Mouse (Mus musculus): ENCODE measurements around the gene Ccdc167. TPM values are rescaled to one million over a fixed set of nuclear protein-coding genes. Genes with fewer than 3 reads are reported as not detected.
A peak's percentile ranks its signal among the peaks of the same experiment; 100 is the strongest.
"Not testable (repeated sequence)": the region's sequence is repeated elsewhere in the genome, so short reads cannot be mapped to it uniquely, and the experiment has no call there.

Ccdc167 gene
- polyA plus RNA-seq, 1 experiment from 2014 or later, result 16.4 TPM

DNA sequence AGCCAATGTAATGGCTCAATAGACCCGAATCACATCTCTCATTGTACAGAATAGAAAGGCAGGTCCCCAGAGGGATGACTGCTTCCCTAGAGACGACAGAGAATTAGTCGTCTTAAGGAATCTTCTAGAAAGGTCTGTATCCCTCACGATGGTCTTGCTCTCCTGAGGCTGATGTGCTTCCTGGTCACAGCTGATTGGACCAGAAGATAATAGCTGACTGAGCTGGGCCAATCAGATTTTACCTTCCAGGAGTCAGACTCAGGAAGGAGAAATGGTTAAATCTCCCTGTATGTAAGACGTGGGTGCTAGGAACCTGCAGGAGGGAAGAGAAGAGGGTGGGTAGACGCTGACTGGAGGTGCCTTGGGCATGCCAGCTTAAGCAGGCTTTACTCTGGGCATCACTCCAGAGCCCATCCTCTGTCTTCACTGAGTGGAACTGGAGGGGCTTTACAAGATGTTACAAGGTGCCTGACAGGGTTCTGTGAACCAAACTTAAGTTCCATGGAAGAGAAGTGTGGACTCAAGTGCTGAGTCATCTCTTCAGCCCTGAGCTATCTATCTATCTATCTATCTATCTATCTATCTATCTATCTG is 8.3 kb upstream of the Ccdc167 start:
- Histone ChIP-seq H3K27me3 (replicated peaks; ENCODE audit: control insufficient read depth, insufficient read depth, low read length) (no peaks in the 10 kb centered on the region), H3K9me3 (ENCODE audit: control insufficient read depth, low read length) (no peaks in the 10 kb centered on the region), H3K4me3 (ENCODE audit: low read depth, low read length) (no peak overlapping the region), H3K9ac (ENCODE audit: low read length) (no peak overlapping the region), H3K4me2 (ENCODE audit: low read length) (no peak overlapping the region), H3K36me3 (ENCODE audit: control insufficient read depth, insufficient read depth, low read length) (no peaks in the 10 kb centered on the region), H3K4me1 (replicated peaks; ENCODE audit: control insufficient read depth, insufficient read depth, low read length) (no peaks in the 10 kb centered on the region), H3K27ac (ENCODE audit: low read depth) (no peak overlapping the region)
- DNase-seq (ENCODE audit: low spot score) (no peak), ATAC-seq (replicated peaks; ENCODE audit: low FRiP score, low TSS enrichment, low read depth) (no peak)
- 75% methylated on average over 6 of the region's 6 CpGs for WGBS

- no peaks in the 10 kb centered on the region for H3K27me3 ChIP-seq (replicated peaks; ENCODE audit: control insufficient read depth, insufficient read depth, low read length)
- H3K4me2 ChIP-seq (ENCODE audit: low read length), result no peak overlapping the region
- DNase-seq (ENCODE audit: low spot score) (no peak), ATAC-seq (replicated peaks; ENCODE audit: low FRiP score, low TSS enrichment, low read depth) (no peak)
- WGBS, result 74% methylated on average over 6 of the region's 6 CpGs
- no peaks in the 10 kb centered on the region for H3K4me1 ChIP-seq (replicated peaks; ENCODE audit: control insufficient read depth, insufficient read depth, low read length)
- H3K9me3 ChIP-seq (ENCODE audit: control insufficient read depth, low read length), result no peaks in the 10 kb centered on the region
- no peaks in the 10 kb centered on the region for H3K36me3 ChIP-seq (ENCODE audit: control insufficient read depth, insufficient read depth, low read length)
- H3K9ac ChIP-seq (ENCODE audit: low read length), result no peak overlapping the region
- no peak overlapping the region for H3K4me3 ChIP-seq (ENCODE audit: low read depth, low read length)
- H3K27ac ChIP-seq (ENCODE audit: low read depth), result no peak overlapping the region
These were observed 7.8 kb upstream of the Ccdc167 start for GRCm38 (mm10) chr17:29724610-29725009.

DNA sequence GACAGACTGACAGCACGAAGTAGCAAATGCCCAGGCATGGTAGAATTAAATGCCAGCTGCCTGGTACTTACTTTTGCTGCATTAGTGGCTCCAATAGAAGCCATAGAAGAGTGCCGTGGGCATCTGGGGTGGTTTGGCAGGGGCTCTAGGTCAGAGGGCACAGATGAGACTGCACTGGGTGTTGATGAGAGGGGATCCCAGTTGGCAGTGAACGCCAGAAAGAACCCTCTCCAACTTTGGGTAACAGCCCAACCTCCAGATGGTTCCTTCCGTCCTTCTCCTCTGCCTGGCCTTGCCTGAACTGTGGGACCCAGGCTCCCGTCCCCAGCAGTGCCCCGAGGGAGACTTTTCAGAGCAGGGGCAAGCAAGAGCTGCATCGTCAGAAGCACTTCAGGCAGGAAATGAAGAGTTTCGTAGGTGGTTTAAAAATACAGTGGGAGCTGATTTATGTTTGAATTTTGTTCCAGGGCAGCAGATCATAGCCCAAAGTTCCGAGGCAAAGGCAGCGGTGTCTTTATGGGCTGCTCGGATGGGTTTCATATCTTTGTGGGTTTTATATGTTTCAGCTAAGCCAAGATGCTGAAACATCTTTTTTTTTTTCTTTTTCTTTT is 4.0 kb upstream of the Ccdc167 start:
- Histone ChIP-seq H3K36me3 (ENCODE audit: control insufficient read depth, insufficient read depth, low read length) (no peaks in the 10 kb centered on the region), H3K4me3 (ENCODE audit: low read depth, low read length) (no peak overlapping the region), H3K4me1 (replicated peaks; ENCODE audit: control insufficient read depth, insufficient read depth, low read length) (peaks cover 8% of the 10 kb centered on the region; the same call in 1 of the 2 replicates), H3K27me3 (replicated peaks; ENCODE audit: control insufficient read depth, insufficient read depth, low read length) (no peaks in the 10 kb centered on the region), H3K9ac (ENCODE audit: low read length) (no peak overlapping the region), H3K27ac (ENCODE audit: low read depth) (no peak overlapping the region), H3K9me3 (ENCODE audit: control insufficient read depth, low read length) (no peaks in the 10 kb centered on the region), H3K4me2 (ENCODE audit: low read length) (no peak overlapping the region)
- WGBS, result 57% methylated on average over 11 of the region's 11 CpGs
- ATAC-seq (replicated peaks; ENCODE audit: low FRiP score, low TSS enrichment, low read depth), result no peak
- DNase-seq (ENCODE audit: low spot score), result no peak

DNA sequence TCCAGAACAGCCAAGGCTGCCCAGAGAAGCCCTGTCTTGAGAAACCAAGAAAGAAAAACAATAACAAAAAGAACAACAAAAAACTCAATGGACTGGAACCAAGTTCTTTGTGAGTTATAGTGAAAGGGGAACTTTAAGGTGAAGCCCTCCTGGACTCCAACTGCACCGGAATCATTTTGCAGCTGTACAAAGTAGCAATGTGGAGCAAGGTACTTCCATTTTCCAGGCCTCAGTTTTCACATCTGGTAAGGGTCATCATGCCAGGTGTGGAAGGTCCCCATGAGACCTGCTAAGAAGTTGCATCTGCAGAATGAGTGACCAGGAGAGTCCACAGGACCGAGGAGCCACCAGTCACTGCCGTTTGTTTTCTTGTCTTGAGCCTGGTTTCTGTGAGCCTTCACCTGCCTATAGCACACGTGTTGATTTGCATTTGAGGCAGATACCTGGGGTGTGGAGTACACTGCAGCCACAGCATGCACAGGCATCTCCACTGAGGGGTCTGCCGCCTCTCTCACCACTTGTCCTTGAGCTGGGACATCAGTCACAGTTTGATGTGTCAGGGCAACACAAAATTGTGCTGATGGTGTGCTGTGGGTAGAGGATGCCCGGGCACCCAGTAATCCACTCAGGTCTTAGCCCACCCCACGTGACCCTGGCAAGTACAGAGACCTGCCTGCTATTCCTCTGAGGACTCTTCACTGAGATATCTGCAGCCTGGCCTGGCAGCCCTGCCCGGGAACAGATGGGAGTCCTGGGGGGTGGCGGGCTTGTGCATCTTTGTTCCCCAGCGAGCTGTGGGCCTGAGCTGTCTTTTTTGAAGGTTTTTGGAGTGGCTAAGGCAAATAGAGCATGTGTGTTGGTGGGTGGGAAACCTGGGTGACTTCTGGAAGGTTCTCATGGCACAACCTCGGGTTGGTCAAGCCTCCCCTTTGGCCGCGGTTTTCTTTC is 3.1 kb upstream of the Ccdc167 start:
- Histone ChIP-seq H3K27ac (ENCODE audit: low read depth) (no peak overlapping the region), H3K9me3 (ENCODE audit: control insufficient read depth, low read length) (no peaks in the 10 kb centered on the region), H3K4me3 (ENCODE audit: low read depth, low read length) (no peak overlapping the region), H3K4me2 (ENCODE audit: low read length) (no peak overlapping the region), H3K36me3 (ENCODE audit: control insufficient read depth, insufficient read depth, low read length) (no peaks in the 10 kb centered on the region), H3K27me3 (replicated peaks; ENCODE audit: control insufficient read depth, insufficient read depth, low read length) (no peaks in the 10 kb centered on the region), H3K4me1 (replicated peaks; ENCODE audit: control insufficient read depth, insufficient read depth, low read length) (peaks cover 8% of the 10 kb centered on the region; the same call in 1 of the 2 replicates), H3K9ac (ENCODE audit: low read length) (no peak overlapping the region)
- no peak for ATAC-seq (replicated peaks; ENCODE audit: low FRiP score, low TSS enrichment, low read depth)
- no peak for DNase-seq (ENCODE audit: low spot score)
- 78% methylated on average over 13 of the region's 13 CpGs for WGBS

- WGBS, result 87% methylated on average over 8 of the region's 8 CpGs
- H3K4me1 ChIP-seq (replicated peaks; ENCODE audit: control insufficient read depth, insufficient read depth, low read length), result peaks cover 8% of the 10 kb centered on the region; the same call in 1 of the 2 replicates
- no peak overlapping the region for H3K27ac ChIP-seq (ENCODE audit: low read depth)
- no peak overlapping the region for H3K9ac ChIP-seq (ENCODE audit: low read length)
- no peak for DNase-seq (ENCODE audit: low spot score)
- H3K9me3 ChIP-seq (ENCODE audit: control insufficient read depth, low read length), result no peaks in the 10 kb centered on the region
- H3K27me3 ChIP-seq (replicated peaks; ENCODE audit: control insufficient read depth, insufficient read depth, low read length), result no peaks in the 10 kb centered on the region
- H3K4me3 ChIP-seq (ENCODE audit: low read depth, low read length), result no peak overlapping the region
- ATAC-seq (replicated peaks; ENCODE audit: low FRiP score, low TSS enrichment, low read depth), result no peak
- no peaks in the 10 kb centered on the region for H3K36me3 ChIP-seq (ENCODE audit: control insufficient read depth, insufficient read depth, low read length)
- no peak overlapping the region for H3K4me2 ChIP-seq (ENCODE audit: low read length)
These were observed 1.8 kb upstream of the Ccdc167 start for GRCm38 (mm10) chr17:29718660-29719059.

DNA sequence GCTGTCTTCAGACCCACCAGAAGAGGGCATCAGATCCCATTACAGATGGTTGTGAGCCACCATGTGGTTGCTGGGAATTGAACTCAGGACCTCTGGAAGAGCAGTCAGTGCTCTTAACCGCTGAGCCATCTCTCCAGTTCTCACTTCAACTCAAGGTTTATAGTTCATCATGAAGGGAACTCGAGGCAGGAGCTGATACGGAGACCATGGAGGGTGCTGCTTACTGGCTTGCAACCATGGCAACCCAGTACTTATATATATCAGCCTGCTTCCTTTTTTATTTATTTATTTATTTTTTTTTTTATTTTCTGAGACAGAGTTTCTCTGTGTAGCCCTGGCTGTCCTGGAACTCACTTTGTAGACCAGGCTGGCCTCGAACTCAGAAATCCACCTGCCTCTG is 3.1 kb downstream of the Ccdc167 start:
- H3K4me3 ChIP-seq (ENCODE audit: low read depth, low read length); ATAC-seq (replicated peaks; ENCODE audit: low FRiP score, low TSS enrichment, low read depth); H3K4me2 ChIP-seq (ENCODE audit: low read length); H3K36me3 ChIP-seq (ENCODE audit: control insufficient read depth, insufficient read depth, low read length); H3K27me3 ChIP-seq (replicated peaks; ENCODE audit: control insufficient read depth, insufficient read depth, low read length); DNase-seq (ENCODE audit: low spot score); H3K9ac ChIP-seq (ENCODE audit: low read length); H3K27ac ChIP-seq (ENCODE audit: low read depth); H3K9me3 ChIP-seq (ENCODE audit: control insufficient read depth, low read length): not testable (repeated sequence)
- peaks cover 26% of the 10 kb centered on the region for H3K4me1 ChIP-seq (replicated peaks; ENCODE audit: control insufficient read depth, insufficient read depth, low read length)
- 96% methylated on average over 4 of the region's 4 CpGs for WGBS

DNA sequence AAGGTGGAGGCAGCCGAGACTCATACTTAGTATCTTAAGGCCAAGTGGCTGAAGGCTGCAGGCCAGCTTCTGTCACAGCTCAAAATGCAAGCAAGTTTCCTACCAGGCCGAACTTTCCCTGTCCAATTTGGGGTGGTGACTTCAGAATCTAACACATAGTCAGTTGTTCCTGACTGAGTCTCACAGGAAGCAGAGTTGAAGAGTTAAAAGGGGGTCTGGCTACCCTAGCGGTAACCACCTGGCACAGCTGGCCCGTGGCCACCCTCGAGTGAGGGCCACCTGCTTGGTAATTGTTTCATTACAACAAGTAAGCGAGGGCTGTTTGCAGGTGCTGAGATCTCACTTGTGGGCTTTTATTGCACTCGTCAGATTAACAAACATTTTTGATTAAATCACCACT is 4.3 kb downstream of the Ccdc167 start:
- Histone ChIP-seq H3K4me2 (ENCODE audit: low read length) (no peak overlapping the region), H3K36me3 (ENCODE audit: control insufficient read depth, insufficient read depth, low read length) (0 out of 2 replicates have a peak, but pooled peaks cover 3% of the 10 kb centered on the region), H3K27ac (ENCODE audit: low read depth) (no peak overlapping the region), H3K9me3 (ENCODE audit: control insufficient read depth, low read length) (no peaks in the 10 kb centered on the region), H3K4me1 (replicated peaks; ENCODE audit: control insufficient read depth, insufficient read depth, low read length) (peaks cover 26% of the 10 kb centered on the region), H3K4me3 (ENCODE audit: low read depth, low read length) (no peak overlapping the region), H3K9ac (ENCODE audit: low read length) (no peak overlapping the region), H3K27me3 (replicated peaks; ENCODE audit: control insufficient read depth, insufficient read depth, low read length) (no peaks in the 10 kb centered on the region)
- ATAC-seq (replicated peaks; ENCODE audit: low FRiP score, low TSS enrichment, low read depth) (no peak), DNase-seq (ENCODE audit: low spot score) (no peak)
- WGBS, result 64% methylated on average over 7 of the region's 7 CpGs

- H3K4me3 ChIP-seq (ENCODE audit: low read depth, low read length), result no peak overlapping the region
- peaks cover 26% of the 10 kb centered on the region for H3K4me1 ChIP-seq (replicated peaks; ENCODE audit: control insufficient read depth, insufficient read depth, low read length)
- DNase-seq (ENCODE audit: low spot score), result no peak
- H3K9ac ChIP-seq (ENCODE audit: low read length), result no peak overlapping the region
- WGBS, result 47% methylated on average over 8 of the region's 8 CpGs
- 0 out of 2 replicates have a peak overlapping the region, but pooled peaks have one; percentile 3 for H3K27ac ChIP-seq (ENCODE audit: low read depth)
- H3K27me3 ChIP-seq (replicated peaks; ENCODE audit: control insufficient read depth, insufficient read depth, low read length), result no peaks in the 10 kb centered on the region
- no peaks in the 10 kb centered on the region for H3K9me3 ChIP-seq (ENCODE audit: control insufficient read depth, low read length)
- H3K36me3 ChIP-seq (ENCODE audit: control insufficient read depth, insufficient read depth, low read length), result 0 out of 2 replicates have a peak, but pooled peaks cover 3% of the 10 kb centered on the region
- no peak for ATAC-seq (replicated peaks; ENCODE audit: low FRiP score, low TSS enrichment, low read depth)
- H3K4me2 ChIP-seq (ENCODE audit: low read length), result no peak overlapping the region
These were observed 5.0 kb downstream of the Ccdc167 start for GRCm38 (mm10) chr17:29711745-29712431.

All from intestine, embryonic 14.5 days (tissue).